Mouse (Mus musculus) bone marrow, adult 2 months (tissue): ENCODE results near the gene Gm26938.

Experiments used
- CTCF ChIP-seq: fragments of 200-500 bp; IDR thresholded peaks from 2 replicates; pipeline ENCODE4 v1.5.1; 2011; ENCODE audit warnings: low read length, control low read depth; ENCODE audit not compliant: control insufficient read depth, insufficient read depth
- POLR2A ChIP-seq: fragments of 200-500 bp; IDR thresholded peaks from 2 replicates; pipeline ENCODE4 v1.6.1; 2011; ENCODE audit warnings: low read depth, mild to moderate bottlenecking, control low read depth, low read length, borderline replicate concordance; ENCODE audit not compliant: control insufficient read depth

- no peak for TF ChIP-seq POLR2A
- no peak for TF ChIP-seq CTCF
These were observed 32.7 kb downstream of the Gm26938 start for GRCm38 (mm10) chr5:139793338-139794089.
